Mouse (Mus musculus) induced T-regulatory cell, adult 2 months (primary cell): Measurements from ENCODE around the gene Aldh1a1.
"Not testable (repeated sequence)": the region's sequence is repeated elsewhere in the genome, so short reads cannot be mapped to it uniquely, and the experiment has no call there.

Experiments
- DNase-seq: peaks from one replicate; pipeline ENCODE4 v3.0.0-alpha.2; 2012; ENCODE audit warnings: low read depth

Gene Aldh1a1

GRCm38 (mm10) chr19:20555365-20555764 lies 62.9 kb downstream of the Aldh1a1 start:
- DNase-seq = no peak

DNA sequence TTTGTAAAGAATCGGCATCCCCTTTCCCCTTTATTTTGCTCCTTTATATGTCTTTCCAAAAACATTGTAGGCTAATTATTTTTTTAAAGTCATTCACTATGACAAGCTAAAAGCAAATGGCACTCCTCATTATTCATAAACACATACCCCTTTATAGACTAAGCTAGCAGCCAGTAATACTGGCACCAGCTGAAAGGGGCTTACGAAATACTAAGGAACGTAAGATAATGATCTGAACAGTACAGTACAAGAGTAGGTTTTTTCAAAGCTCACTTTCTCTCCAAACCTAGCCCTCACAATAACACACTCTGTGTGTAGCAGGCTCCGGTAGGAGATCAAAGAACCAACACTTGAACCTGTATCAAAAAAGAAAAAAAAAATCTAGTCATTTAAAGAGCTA lies 64.7 kb downstream of the Aldh1a1 start:
- no peak for DNase-seq

GRCm38 (mm10) chr19:20558069-20558468 lies 65.6 kb downstream of the Aldh1a1 start:
- no peak for DNase-seq

DNA sequence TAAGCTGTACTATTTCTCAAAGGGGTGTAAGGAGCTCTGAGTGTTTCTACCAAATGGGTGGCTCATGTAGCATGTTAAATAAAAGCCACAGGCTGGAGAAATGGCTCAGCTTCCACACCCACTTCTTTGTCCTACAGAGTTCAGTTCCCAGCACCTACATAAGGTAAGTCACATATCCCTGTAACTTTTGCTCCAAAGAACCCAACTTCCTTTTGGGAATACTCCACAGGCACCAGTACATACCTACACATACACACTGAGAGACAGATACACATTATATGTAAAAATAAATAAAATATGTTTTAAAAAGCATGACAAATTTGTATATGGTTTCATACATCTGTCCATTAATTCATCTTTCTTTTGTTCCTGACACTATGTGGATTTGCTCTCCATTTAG lies 66.0 kb downstream of the Aldh1a1 start:
- no peak for DNase-seq

GRCm38 (mm10) chr19:20558952-20559351 lies 66.4 kb downstream of the Aldh1a1 start:
- DNase-seq = no peak

DNA sequence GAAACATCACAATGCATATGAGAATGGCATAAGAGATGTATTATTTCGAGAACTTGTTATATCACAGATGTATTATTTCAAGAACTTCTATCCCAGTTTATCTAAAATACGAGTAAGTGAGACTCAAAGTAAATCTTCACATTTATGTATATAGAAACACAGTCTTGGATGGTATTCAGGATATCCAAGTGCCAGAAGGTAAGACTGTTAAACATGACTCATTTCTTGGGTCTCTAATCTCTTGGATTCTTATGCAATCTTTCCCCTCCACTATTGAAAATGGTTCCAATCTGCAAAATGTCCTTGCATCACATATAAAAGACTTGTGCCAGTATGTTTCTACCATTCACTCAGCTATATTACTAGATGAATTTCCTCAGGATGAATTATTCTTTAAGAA lies 67.4 kb downstream of the Aldh1a1 start:
- DNase-seq = no peak

DNA sequence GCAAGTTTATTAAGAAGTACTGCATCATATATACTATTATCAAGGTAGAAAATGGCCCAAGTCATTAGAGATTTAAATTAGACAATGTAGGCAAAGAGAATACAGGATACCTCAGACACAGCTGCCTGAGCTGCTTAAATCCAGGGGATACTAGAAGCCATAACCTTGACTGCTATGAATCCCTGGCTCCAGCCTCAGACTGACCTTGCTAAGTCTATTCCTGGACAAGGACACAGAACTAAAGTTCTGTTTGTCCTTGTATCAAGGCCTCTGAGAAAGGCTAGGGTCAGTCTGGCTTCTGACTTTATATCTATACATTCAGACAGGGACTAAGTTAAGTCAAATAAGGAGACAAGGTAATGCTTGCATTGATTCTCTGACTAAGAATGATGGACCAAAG lies 69.9 kb downstream of the Aldh1a1 start:
- DNase-seq = no peak

DNA sequence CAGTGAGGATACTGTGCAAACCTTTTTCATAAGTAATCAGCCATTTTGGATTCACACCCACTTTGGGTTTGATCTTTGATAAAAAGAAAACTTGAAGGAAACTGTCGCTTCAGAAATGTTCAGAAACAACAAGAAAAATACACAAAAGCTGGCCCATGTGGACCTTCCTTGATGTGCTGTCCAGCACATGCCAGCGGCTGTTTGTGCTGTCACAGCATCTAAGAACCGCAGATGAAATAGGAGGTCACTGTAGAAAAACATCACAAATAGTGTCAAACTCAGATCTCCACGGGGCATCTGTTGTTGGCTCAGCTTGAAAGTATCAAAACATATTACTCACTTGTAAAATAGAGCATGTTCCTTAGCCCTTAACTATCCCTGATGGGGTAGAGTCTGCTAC lies 73.8 kb downstream of the Aldh1a1 start:
- no peak for DNase-seq

DNA sequence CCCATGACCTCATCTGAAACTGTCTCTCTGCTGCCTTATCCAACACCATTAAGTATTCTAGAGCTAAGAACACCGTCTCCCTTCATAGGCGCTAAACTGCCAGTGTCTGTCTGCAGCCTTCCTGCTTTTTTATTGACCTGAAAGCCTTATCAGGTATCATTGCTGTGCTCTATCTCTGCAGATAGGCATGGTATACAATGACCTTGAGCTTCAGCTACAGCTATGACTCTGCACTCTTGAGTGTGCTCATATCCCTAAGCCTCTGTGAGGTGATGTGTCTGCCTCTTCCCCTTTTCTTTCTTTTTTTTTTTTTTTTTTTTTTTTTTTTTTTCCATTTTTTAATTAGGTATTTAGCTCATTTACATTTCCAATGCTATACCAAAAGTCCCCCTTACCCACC lies 74.5 kb downstream of the Aldh1a1 start:
- no peak for DNase-seq

- no peak for DNase-seq
Measured at GRCm38 (mm10) chr19:20576984-20577383, 84.5 kb downstream of the Aldh1a1 start.

DNA sequence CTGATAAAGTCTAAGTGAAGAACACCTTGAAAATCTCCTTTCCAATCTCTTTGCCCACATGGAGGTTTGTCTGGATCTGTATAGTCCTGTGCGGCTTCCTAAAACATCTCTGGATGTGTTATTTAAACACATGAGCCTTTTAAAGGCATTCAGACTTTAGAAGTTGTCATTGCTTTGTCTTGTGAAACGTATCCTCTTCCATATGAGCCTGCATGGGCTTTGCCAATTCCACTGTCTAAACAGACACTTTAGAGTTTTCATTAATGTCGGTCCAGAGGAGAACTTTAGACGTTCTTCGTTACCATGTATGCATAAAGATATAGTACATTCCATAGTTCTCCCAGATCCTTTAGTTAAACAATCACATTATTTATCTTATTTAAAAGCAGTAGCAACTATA lies 84.9 kb downstream of the Aldh1a1 start:
- no peak for DNase-seq

DNA sequence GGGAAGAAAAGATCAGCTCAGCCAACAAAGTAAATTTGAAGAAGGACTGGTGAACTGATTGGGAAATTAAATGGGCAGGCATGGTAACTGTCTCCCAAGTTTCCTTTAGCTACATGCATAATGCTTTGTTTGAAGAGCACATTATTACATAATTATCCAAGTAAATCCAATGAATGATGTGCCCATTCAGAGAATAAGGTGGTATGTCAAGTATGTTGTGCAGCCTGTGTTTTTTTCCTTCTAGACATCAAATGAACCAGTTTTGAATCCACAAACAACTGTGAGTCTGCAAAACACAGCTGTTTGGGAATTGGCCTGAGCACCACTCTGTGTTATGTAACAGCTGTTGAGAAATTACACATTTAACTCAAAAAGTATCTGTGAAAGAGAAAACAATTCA lies 107.4 kb downstream of the Aldh1a1 start:
- DNase-seq = no peak

GRCm38 (mm10) chr19:20601739-20602138 lies 109.2 kb downstream of the Aldh1a1 start:
- DNase-seq = no peak

DNA sequence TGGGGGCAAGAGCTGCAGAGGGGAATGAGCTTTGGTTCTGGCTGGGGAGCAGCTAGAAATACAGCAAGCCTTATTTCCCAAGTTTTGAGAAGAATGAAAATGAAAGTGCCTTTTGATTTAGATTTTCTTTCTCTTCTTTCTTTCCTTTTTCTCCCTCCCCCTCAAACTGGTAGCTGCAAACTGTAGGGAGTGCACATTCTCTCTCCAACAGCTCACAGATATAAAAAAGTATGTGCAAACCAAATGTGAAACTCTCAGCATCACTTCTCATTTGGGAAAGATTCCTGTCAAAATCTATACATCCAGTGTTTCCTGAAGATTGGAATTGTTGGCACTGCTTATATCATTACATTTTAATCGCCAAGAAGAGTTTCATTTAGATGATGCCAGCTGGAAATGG lies 110.7 kb downstream of the Aldh1a1 start:
- no peak for DNase-seq

DNA sequence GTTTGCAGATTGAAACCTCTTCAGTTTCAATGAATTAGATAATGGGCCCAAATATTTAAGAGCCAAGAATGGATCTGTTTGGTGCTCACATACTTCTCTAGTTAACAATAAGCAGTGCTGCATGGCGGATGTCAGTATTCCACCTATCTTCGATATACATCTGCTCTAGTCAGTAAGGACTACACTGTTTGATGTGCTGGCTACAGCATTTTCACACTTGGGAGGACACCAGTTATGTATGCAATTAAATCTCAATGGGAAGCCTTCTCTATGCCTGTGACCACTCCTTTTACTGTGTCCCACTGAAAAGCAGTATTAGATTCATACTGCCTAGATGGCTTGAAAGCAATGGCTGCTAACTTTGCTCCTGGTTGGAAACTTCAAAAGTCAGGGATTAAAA lies 111.4 kb downstream of the Aldh1a1 start:
- no peak for DNase-seq

- DNase-seq = no peak
Measured at GRCm38 (mm10) chr19:20614252-20614930, 121.9 kb downstream of the Aldh1a1 start.

DNA sequence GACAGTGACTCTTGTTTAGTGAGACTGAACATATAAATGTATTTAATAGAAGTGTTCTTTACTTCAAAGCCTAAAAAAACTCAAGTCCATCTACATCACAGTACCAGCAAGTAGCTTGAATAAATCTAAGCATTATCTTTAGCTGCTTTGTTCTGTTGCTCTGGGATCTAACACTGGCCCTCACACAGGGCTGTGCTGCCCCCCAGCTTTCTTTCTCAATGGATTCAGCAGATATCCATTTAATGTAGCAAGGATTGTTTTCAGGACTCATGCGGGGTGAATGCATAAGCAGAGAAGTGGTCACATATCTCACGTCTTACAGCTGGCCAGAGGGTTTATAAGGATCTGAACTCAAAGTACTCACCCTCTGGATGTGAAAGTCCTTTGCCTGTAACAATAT lies 129.9 kb downstream of the Aldh1a1 start:
- DNase-seq = no peak

GRCm38 (mm10) chr19:20623416-20623815 lies 130.9 kb downstream of the Aldh1a1 start:
- DNase-seq = no peak

DNA sequence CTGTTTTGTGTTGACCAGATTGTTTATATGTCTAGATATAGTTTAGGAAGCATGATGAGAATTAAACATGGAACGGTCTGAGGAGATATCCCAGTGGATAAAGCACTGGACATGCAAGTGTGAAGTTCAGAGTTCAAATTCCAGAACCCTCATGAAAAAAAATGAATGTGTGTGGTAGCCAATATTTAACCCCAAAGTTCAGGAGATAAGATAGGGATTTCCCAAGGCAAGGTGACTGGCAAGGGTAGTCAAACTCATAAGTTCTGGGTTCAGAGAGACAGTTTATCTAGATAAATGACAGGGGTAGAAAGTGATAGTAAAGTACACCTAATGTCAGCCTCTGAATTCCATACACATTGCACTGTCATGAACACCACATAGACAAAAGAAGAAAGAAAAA lies 138.5 kb downstream of the Aldh1a1 start:
- no peak for DNase-seq

DNA sequence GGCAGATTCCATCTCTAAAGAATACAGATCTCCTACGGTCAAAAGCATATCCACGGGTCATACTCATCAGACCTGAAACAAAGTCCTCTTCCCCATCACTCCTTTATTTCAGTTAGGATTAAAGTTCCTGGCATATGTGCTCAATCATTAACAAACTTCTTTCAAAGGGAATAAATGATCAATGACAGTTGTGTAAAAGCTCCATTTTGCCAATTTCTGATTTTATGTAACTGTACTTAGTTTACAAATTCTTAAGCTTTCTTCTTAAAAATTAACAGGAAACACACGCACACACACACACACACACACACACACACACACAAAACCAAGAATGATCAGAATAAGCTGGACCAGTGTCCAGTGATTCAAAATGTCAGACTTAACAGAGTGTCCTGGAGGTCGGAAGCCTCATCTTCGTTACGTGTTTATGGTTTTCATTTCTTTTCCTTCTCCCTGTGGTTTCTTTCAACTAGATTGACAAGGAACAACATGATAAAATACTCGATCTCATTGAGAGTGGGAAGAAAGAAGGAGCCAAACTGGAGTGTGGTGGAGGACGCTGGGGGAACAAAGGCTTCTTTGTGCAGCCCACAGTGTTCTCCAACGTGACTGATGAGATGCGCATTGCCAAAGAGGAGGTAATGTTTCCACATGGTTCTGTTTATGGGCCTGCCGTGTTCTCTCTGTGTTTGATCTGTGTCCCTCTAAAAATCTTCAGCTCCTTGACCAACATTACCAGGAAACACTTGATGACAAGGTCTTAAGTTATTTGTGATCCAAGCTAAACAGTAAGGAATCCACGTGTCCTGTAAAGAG lies 141.6 kb downstream of the Aldh1a1 start:
- no peak for DNase-seq

DNA sequence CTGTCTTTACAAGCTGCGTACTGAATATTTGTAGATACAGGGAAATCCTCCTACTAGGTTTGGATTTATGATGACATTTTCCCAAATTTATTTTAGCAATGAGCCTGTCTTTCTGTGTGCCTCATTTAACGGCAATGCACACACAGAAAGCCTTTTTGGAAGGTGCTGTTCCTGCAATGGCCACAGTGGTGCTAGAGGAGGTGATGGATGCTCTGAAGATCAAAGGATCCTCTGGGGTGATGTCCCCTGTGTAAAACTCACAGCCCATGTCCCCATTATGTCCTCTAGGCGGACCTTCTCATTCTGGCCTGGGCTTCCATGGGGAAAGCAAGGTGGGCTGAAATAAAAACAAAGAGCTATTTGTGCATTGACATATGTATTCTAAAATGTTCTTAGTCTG lies 151.8 kb downstream of the Aldh1a1 start:
- DNase-seq = no peak

GRCm38 (mm10) chr19:20647496-20647895 lies 155.0 kb downstream of the Aldh1a1 start:
- not testable (repeated sequence) for DNase-seq

- no peak for DNase-seq
Measured at GRCm38 (mm10) chr19:20650008-20650407, 157.5 kb downstream of the Aldh1a1 start.
